Mouse (Mus musculus) kidney, postnatal 25 days (tissue): ENCODE data around the gene Hdac4.

ENCODE experiments used
- DNase-seq, 2 experiments: peaks; one replicate each; pipeline ENCODE4 v3.0.0; 2021; ENCODE audit warnings: mixed read lengths in 2 of 2

Hdac4 gene

GRCm38 (mm10) chr1:92129751-92130150 lies 65.7 kb downstream of the Hdac4 start:
- DNase-seq, result no peak

GRCm38 (mm10) chr1:92127785-92128184 lies 67.7 kb downstream of the Hdac4 start:
- DNase-seq, result no peak

GRCm38 (mm10) chr1:92127366-92127765 lies 68.1 kb downstream of the Hdac4 start:
- DNase-seq, result no peak

- peak; percentile 66 to 73 for DNase-seq
These were observed 70.8 kb downstream of the Hdac4 start for GRCm38 (mm10) chr1:92124497-92125201.

- DNase-seq, result no peak
These were observed 76.2 kb downstream of the Hdac4 start for GRCm38 (mm10) chr1:92119303-92119702.

GRCm38 (mm10) chr1:92117597-92117996 lies 77.9 kb downstream of the Hdac4 start:
- no peak for DNase-seq

- DNase-seq, result no peak
These were observed 79.3 kb downstream of the Hdac4 start for GRCm38 (mm10) chr1:92116169-92116568.

GRCm38 (mm10) chr1:92114091-92114490 lies 81.4 kb downstream of the Hdac4 start:
- DNase-seq, result no peak

GRCm38 (mm10) chr1:92113243-92114009 lies 82.1 kb downstream of the Hdac4 start:
- DNase-seq, result peak; percentile 30 to 49

- no peak for DNase-seq
These were observed 82.9 kb downstream of the Hdac4 start for GRCm38 (mm10) chr1:92112591-92112990.

GRCm38 (mm10) chr1:92111551-92111950 lies 83.9 kb downstream of the Hdac4 start:
- no peak for DNase-seq

GRCm38 (mm10) chr1:92111026-92111425 lies 84.5 kb downstream of the Hdac4 start:
- DNase-seq, result no peak

- no peak for DNase-seq
These were observed 86.3 kb downstream of the Hdac4 start for GRCm38 (mm10) chr1:92109221-92109620.

GRCm38 (mm10) chr1:92108556-92108955 lies 86.9 kb downstream of the Hdac4 start:
- no peak for DNase-seq

GRCm38 (mm10) chr1:92107996-92108395 lies 87.5 kb downstream of the Hdac4 start:
- DNase-seq, result no peak

GRCm38 (mm10) chr1:92107521-92107920 lies 88.0 kb downstream of the Hdac4 start:
- no peak for DNase-seq

- DNase-seq, result no peak
These were observed 88.9 kb downstream of the Hdac4 start for GRCm38 (mm10) chr1:92106486-92107160.

GRCm38 (mm10) chr1:92104718-92105117 lies 90.8 kb downstream of the Hdac4 start:
- DNase-seq, result no peak

- DNase-seq, result no peak
These were observed 91.5 kb downstream of the Hdac4 start for GRCm38 (mm10) chr1:92103971-92104370.

GRCm38 (mm10) chr1:92103377-92103776 lies 92.1 kb downstream of the Hdac4 start:
- no peak for DNase-seq

- DNase-seq, result no peak
These were observed 92.7 kb downstream of the Hdac4 start for GRCm38 (mm10) chr1:92102825-92103224.

- DNase-seq, result peak; percentile 9 to 61
These were observed 95.1 kb downstream of the Hdac4 start for GRCm38 (mm10) chr1:92100371-92100891.

GRCm38 (mm10) chr1:92099964-92100363 lies 95.5 kb downstream of the Hdac4 start:
- DNase-seq, result no peak
